Mouse (Mus musculus) liver, adult 2 months (tissue): ENCODE data around the gene Cep112.

ENCODE experiments used
- CTCF ChIP-seq: fragments of 200-500 bp; IDR thresholded peaks from 2 replicates; pipeline ENCODE4 v1.5.1; 2011; ENCODE audit warnings: low read depth, low read length, control low read depth
- POLR2A ChIP-seq: fragments of 200-500 bp; IDR thresholded peaks from 2 replicates; pipeline ENCODE4 v1.6.1; 2011; ENCODE audit warnings: low read length, control low read depth; ENCODE audit not compliant: insufficient read depth; ENCODE audit errors: extremely low read depth

DNA sequence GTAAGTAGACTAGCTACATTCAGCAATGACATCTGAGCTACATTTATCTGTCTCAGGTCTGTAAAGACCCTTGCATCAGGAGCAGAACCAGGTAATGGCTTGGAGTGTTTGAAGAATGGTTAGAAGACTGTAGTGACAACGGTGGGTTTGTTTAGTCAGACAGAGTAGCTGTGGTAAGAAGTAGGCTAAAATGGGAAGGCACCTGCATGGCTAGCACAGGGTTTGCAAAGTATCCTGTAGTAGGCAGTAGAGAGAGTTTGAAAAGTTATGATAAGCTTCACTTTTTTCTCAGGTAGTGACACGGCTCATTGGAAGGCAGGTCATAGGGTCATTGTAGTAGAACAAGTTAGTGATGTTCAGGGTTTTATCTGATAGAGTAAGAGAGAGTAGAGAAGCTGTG, 4.1 kb downstream of the Cep112 start:
- no peak for TF ChIP-seq CTCF
- TF ChIP-seq POLR2A = no peak
